Mouse (Mus musculus) 3134 (cell line): ENCODE results near the gene Epb41.

Experiments
- DNase-seq: peaks from one replicate; pipeline ENCODE4 v3.0.0-alpha.2; 2011; ENCODE audit warnings: low spot score; ENCODE audit not compliant: insufficient read length; ENCODE audit errors: extremely low read depth

Gene Epb41

DNA sequence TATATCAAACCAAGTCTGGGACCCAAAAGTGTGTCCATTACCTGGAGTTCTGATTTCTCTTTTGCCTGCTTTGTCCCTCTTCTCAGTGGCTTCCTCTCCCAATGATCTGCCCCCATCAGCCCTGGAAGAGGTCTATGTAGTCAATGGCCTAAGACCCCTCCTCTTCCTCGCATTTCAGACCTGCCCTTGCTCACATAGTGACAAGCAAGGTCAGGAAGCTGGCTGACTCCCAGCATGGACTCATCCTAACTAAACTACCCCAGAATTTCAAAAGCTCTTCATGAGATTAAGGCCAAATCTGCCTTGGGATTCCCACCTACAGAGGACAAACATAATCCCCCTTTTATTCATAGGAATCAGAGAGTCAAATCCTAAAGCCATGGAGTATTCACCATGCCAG lies 675 bp upstream of the Epb41 start:
- no peak for DNase-seq

DNA sequence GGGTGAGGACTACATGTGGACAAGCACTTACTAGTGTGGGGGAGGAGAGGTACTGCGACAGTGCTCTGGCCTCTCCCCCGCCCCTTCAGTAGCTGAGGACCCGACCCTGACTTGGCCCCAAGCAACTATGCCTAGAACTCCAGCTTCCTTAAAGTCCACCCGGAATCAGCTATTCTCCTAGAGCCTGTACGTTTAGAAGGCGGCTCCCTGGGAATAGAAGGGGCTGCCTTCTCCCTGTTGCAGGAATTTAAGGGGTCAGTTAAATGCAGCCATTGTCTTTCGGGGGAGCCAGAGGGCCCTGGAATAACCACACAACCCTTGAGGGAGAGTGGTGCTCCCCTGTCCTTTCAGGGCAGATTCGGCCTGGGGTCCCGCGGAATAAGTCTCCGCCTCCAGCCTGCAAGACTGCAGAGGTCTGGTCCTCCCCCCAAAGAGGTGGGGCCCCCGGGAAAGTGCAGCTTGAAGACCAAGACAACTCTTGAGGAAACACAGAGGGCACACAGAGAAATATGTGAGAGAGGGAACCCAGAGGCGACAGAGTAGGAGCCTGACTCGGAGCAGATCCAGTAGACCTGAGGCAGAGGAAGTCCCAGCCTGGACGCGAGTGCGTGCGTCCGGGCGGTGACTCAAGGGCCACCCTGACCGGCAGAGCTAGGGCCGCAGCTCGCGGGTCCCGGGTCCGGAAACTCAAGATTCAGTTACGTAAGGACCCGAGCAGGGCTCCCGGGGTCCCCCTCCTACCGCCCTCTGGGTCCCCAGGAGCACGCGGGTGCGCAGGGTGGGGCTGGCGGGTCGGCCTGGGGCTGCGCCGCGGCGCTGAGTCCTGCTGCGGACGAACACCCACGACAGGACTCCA lies 816 bp downstream of the Epb41 start, which contains the start of gene Gm10300:
TSS of gene Gm10300 (plus strand) at position 621 of the 856 bp plus-strand sequence.
- DNase-seq = peak; percentile 78

DNA sequence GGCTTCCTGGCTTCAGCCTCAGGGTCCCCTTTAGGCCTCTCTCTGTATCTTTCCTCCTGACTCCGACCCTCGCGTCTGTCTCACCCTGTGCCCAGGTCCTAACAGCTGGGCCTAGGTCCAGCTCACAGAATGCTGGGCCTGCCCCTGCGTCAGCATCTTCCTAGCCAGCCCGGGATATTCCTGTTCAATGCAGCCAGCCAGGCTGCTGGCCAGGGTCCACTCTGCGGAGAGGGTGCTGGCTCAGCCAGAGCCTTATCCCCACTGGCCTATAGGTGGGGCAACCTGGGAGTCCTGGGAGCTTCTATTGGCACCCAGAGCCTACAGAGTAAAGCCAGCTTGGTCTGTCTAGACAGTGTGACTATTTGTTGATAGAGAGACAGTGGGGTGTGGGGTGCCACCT lies 2.2 kb downstream of the Epb41 start:
- no peak for DNase-seq

DNA sequence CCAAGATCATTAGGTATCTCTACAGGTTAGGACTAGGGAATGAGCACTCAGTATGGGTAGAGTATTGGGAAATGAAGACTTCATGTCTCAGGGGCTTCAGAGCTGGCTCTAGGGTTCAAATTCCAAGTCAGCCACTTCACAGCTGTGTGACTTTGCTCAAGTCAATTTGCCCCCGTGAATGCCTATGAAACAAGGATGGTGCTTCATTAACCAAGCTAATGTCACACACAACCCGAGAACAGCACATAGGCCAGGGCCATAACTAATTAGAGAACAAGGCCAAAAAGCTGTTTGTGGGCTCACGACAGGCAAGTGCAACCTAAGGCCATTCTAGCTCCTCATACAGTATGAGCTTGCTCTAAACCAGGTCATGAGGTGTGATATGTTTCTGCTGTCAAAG lies 3.0 kb downstream of the Epb41 start:
- DNase-seq = no peak

DNA sequence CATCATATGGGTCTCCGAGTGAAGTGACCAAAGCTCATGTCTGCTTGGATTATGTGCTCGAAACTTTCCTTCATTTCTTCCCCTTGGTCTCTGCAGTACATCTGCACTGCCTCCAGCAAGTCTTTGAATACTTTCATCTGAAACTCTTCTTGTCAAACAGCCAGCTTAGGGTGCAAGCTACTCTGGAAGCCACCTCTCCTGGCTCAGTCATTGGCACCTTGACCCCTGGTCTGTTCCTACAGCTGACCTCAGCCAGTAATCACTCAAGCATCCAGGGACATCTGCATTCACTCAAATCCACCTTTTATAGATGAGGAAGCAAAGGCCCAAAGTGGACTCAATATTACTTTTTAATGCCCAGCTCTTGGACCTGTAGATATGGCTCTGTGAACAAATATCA lies 3.4 kb downstream of the Epb41 start:
- no peak for DNase-seq

DNA sequence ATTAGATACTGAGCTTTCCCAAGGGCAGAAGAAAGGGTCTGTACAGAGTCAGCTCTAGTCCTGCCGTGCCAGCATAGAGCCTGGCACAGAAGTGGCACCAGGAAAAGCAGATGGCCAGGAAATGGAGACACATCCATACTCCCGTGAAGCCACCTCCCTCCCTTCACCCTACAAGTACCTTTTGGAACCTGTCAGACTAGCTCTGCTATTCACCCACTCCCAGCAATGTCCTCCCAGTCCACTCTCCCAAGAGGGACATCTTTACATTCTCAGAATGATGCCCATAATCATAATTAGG lies 7.2 kb downstream of the Epb41 start:
- no peak for DNase-seq

DNA sequence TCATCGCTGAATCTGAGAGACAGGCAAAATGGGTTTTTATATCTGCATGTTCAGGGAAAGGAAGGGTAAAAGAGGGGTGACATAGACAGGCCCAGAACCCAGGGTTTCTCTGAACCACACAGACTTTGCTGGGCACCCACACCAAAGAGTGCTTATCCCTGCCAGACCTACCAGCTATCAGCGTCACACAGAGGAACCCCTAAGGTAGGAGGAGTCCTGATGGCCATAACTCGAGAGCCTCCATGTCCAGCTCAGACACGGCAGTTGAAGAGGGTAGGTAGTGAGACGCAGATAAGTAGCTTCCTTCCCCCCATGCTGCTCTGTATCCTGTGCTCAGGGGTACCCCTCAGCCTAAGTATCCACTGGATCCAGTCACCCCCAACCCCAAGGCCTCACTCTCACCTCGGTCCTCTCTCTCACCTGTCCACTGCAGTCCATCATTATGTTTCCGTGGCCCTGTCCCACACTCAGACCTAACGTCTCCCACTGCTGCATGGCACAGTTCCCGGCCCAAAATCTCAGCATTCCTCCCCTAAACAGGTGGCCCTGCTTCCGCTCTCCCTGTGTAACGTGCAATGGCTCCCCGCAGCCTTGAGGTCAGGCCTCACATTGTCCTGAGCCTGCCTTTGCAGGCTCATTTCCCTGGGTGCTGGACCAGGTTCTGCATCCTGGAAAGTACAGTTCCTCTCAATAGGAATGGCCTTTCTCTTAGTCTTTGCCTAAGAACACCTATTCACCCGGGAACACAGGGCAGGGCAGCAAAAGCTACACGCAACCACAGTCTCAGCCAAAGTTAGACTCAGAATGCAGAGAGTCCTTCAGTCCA lies 7.8 kb downstream of the Epb41 start:
- DNase-seq = no peak

DNA sequence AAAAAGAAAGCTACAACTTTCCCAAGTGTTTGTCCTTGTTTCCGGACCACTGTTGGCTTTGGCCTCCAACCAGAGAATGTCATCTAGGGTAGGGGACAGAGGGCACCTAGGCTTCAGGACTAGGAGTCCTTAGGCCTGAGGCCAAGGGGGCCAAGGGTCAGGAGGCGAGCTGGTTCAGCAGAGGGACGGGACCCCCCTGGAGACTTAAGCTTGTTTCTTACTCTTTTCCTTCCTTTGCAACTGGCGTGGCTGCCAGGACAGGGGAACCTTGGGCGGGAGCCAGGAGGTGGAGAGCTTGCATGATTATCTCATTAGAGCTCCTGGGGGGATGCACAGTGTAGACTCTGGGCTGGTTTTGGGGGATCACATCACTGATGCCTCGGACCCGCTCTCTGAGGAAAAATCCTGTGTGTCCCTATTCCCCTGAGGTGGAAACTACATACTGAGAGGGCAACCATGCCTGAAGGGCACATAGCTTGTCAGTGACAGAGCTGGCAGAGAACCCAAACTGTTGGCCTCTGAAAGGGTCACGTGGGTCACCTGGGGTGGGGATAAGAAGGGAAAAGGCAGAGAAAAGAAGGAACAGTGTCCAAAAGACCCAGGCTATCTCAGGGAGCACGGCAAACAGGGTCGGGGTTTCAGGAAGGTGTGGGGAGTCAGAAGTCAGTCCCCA lies 8.9 kb downstream of the Epb41 start:
- DNase-seq = peak; percentile 36

DNA sequence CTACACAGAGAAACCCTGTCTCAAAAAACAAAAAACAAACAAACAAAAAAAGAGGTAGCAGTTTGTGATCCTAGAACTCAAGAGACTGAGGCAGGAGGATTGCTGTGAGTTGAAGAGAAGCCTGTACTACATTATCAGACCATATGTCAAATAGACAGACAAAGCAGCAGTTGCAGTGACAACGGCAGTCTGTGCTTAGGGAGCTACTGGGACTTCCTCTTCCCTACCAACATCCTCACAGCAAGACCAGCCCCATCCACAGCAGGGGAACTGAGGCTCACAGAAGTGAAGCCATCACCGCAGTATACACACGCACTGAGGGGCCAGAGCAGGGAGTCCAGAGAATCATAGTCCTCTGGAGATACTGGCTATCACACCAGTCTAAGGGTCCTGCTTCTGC lies 9.5 kb downstream of the Epb41 start:
- no peak for DNase-seq

DNA sequence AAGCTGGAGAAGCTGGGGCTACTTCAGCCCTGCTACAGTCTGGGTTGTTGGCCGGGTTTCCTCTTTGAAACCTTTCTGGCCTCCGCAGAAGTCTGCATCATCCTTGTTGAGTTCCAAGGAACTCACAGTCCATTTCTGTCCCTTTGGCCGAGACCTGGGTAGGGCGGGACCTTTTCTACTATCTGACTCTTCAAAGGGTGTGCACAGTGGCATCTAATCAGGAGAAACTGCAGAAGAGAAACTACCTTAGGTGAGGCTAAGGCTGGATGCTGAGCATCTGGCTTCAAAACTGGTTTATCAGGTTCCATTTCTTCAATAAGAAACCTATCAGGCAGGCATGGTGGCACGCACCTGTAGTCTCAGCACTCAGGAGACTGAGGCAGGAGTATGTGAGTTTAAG lies 10.6 kb downstream of the Epb41 start:
- DNase-seq = no peak

DNA sequence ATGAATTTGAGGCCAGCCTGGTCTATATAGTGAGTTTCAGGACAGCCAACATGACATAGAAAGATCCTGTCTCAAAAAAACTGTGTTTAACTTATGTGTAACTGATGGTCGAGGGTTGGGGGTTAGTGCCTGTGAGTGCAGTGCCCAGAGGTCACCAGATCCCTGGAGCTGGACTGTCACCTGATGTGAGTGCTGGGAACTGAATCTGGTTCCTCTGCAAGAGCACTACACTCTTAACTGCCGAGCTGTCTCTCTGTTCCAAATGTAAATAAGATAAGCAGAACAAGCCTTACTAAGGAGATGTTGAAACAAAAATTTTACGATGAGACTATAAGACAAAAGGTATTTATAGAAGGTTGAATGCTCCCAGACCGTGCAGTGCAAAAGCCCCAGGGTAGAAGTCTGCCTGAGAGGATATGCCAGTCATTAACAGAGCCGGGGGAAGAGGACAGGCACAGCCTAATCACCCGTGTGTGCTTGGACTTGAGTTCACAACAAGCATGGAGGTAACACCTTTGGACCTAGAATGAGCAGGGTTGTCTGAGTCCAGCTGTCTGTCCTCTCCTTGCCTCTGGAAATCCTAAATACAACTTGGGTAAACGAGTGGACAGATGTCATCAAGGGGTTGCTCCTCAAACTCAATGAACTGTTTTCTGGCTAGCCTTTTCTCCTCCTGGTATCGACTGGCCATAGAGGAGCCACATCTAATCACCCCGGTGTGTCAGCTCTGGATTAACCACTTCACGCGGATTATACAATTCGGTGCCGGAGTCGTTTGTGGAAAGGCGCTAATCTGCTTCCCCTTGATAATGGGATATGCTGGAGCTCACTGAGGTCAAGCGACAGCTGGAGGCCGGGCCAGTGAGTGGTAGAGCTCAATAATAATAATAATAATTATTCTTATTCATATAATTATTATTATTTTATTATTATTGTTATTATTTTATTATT lies 11.9 kb downstream of the Epb41 start:
- DNase-seq = no peak

DNA sequence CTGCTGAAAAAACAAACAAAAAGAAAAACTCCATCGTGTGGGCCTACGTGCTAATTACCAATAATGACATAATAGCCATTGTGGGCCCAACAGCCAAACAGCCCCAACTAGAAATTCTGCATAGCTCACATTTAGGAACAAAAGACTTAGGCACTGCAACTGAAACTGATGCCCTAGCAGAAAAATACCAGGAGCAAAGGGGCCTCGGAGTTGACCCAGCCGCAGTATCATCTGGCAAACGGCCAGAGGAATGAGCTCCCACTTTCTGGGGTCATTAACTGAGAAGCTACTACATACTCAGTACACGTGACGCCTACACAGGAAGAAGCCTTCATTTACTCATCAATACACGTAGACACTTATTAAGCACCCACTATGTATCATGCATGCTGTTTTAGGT lies 12.8 kb downstream of the Epb41 start:
- no peak for DNase-seq

DNA sequence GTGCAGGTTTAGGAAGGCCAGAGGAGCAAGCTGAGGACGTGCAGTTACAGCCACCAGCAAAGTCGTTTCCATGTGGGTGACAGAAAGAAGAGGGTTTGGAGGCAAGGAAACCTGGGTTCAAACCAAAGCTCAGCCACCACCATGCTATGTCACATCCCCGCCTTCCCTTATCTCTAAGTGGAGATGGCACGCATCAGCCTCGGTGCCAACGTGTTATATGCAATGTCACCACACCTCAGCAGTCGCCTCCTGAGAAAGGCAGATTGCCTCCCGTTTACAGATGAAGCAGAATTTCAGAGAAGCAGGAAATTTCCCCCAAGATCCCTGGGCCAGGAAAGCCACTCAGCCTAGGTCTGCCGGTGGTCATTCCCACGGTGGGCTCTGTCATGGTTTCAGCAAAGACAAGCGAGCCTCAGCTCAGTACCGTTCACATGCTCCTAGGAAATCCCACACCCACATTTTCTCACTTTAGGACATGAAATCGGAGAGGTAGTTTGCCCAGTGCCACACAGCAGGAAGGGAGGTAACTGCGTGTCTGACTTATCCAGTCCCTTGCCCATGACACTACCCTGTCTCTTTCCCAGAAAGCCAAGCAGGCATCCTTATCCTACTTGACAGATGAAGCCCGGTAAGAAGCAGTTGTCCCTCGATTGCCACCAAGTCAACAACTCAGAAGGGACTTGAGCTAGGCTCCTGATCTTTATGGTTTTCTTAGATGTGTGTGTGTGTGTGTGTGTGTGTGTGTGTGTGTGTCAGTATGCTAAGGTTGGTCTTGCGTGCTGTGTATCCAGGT lies 14.9 kb downstream of the Epb41 start:
- no peak for DNase-seq

DNA sequence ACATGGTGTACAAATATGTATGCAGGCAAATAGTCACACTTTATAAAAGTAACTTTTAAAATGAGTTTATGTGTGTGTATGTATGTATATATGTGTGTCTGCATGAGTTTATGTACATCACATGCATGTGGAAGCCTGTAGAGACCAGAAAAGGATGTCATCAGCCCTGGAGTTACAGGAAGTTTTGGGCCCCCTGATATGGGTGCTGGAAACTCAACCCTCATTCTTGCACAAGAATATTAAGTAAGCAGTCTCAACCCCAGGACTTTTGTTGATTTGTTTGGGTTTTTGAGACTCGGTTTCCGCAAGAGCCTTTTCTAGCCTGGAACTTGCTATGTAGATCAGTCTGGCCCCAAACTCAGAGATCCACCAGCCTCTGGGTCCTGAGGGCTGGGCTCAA lies 15.6 kb downstream of the Epb41 start:
- DNase-seq = no peak

DNA sequence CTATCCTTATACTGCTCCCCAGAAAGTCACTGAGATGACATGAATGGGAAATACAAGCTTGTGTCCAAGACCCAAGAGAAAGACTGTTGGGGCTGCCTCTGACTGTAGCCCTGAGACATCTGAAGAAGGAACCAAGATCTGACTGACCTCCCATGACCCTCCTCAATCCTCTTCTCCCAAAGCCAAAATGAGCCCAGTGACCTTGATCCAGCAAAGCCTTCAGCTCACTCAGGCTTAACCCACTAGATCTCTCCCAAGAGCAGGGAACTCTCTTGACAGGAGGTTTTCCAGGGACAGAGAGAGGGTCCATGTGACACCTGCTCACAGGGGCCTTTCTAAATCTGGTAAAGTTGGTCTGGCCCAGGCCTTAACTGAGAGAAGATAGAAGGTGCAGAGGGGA lies 17.8 kb downstream of the Epb41 start:
- no peak for DNase-seq

DNA sequence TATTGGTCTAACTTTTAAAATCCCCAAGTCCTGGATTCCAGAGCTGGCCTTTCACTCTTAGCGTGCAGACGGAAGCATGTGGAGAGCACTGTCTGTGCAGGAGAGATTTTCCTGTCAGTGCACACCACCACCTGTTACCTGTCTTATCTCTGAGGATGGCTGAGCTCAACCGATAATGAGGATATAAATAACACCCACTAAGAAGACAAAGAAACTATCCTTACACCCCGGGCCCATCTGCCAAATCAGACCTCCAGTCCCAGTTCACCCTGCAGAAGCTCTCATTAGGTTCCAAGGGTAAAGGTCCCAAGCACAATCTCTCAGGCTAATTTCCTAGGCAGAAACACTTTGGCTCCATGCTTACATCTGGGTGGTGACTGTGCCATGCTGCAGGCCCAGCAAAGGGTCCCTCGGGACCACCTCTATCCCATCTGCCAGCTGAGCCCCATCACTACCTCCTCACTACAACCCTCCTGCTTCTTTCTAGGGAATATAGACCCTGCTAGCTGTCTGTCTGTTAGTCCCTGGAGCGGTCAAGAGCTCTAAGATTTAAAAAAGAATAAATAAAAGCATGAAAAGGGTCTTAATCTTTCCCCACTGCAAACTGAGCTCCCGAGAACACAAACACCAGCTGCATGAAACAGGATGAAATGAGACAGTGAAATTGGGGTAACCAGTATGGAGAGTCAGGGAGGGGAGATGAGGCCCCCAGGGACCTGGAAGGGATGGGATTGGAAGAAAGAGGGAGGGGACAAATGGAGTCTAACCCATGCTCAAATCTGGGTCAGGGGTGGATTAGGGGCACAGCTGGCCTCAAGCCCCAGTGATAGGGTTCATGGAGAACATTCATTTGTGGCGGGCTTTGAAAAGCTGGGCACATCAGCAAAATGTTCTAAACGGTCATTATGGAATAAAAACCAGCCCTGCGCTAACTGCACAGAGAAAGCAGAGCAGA lies 23.5 kb downstream of the Epb41 start:
- no peak for DNase-seq

DNA sequence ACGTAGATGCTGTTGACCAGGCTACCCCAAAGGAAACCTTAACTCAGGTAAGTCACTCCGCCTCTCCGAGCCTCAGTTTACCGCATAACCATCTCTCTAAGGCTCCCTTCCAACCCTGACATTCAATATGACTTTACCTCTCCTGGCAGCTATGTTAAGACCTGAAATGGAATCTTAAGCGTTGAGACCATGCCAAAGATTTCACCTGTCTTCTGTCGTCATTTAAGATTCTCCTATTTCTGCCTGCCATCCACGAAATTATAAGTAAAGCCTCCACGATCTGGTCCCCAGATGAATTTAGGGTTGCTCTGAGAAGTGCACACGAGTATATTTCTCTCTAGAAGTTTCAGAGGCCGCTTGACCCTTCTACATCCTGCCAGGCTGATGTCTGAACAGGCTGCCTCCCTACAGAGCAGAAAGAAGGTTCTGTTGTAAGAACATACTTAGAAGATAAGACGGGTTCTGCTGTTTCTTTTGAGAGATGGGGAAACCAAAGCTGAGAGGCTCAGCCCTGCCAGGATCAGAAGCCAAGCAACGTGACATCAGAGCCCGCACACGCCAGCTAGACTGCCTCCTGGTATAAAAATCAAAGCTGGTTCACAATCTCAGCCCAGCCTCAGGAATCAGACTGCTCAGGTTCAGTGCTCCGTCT lies 25.4 kb downstream of the Epb41 start:
- DNase-seq = no peak

DNA sequence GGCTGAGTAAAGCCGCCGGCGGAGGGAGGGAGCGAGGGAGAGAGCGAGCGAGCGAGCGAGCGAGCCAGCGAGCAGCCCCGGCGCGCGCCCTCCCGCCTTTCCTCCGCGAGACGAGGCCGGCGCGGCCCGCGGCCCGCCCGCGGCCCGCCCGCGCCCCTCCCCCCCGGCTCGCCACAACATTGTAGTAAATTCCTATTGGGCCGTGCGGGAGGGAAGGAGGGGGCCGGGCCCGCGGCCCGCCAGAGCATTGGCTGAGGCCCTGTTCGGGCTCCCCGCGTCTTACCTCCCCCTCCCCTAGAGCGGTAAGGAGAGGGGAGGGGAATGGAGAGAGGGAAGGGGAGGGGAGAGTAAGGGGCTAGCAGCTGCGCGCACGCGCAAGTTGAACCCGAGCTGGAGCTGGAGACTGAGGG lies 26.1 kb downstream of the Epb41 start:
- DNase-seq = peak; percentile 85
